Mouse (Mus musculus) small intestine, adult 2 months (tissue): Measurements from ENCODE around the gene Ccn2.

ENCODE experiments used
- CTCF ChIP-seq: fragments of 200-500 bp; IDR thresholded peaks from 2 replicates; pipeline ENCODE4 v1.5.1; 2012; ENCODE audit warnings: low read depth, mild to moderate bottlenecking, control low read depth, inconsistent platforms, low read length, moderate library complexity, mixed read lengths; ENCODE audit not compliant: insufficient replicate concordance, insufficient read length; ENCODE audit errors: extremely low read depth
- POLR2A ChIP-seq: fragments of 200-500 bp; IDR thresholded peaks from 2 replicates; pipeline ENCODE4 v1.6.1; 2012; ENCODE audit warnings: low read depth, mild to moderate bottlenecking, control low read depth, inconsistent platforms, low read length, moderate library complexity

DNA sequence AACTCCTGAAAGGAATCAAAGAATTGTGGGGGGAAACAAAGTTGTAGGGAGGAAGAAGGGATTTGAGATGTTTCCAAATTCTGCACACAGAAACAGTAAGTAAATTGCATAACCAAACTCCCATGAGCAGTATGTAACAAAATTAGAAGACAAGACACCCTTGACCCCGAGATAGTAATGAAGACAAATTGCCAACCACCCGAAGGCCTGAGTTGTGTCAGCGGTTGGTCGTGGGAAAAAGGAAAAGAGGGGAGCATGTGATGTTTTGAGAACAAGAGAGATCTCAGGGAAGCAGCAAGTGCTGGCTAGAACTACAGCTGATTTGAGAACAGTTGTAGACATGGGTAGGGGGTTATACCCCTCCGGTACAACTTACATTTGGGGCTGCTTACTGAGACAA is 4.6 kb downstream of the Ccn2 start:
- TF ChIP-seq CTCF: no peak
- no peak for TF ChIP-seq POLR2A
